Mouse (Mus musculus) thymus, postnatal 0 days (tissue): ENCODE results near the gene Adgrl3. TPM values are rescaled to one million over a fixed set of nuclear protein-coding genes. Genes with fewer than 3 reads are reported as not detected.

ENCODE experiments used
- DNase-seq: peaks from one replicate; pipeline ENCODE4 v3.0.0-alpha.2; 2015; ENCODE audit warnings: low spot score
- polyA plus RNA-seq: library from polyadenylated mRNA; unstranded; fragments of >200 nt; fragmentation: Nextera tagmentation; extraction: Ambion mirVana; gene quantifications from 2 replicates; pipeline ENCODE4 v1.2.1, GENCODE M21; 2015

Gene Adgrl3
- polyA plus RNA-seq, 1 experiment from 2014 or later: 2.0 TPM

DNA sequence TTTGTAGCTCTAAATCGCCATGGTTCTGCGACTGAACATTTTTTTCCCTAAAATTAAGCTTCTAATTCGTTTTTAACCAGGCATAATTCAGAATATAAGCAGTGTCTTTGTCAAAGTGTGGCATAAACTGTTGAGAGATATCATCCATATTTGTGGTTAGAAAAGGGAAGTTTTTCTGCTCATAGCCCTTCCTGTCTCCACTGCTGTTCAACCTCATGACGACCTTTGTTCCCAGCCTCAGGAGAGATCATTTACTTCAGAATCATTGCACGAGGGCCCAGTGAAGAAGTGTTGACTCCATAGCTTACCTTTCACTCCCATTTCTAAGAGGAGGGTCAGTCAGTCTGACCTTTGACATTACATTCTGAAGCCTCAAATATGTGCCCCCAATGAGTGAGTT, 56.4 kb downstream of the Adgrl3 start:
- no peak for DNase-seq

DNA sequence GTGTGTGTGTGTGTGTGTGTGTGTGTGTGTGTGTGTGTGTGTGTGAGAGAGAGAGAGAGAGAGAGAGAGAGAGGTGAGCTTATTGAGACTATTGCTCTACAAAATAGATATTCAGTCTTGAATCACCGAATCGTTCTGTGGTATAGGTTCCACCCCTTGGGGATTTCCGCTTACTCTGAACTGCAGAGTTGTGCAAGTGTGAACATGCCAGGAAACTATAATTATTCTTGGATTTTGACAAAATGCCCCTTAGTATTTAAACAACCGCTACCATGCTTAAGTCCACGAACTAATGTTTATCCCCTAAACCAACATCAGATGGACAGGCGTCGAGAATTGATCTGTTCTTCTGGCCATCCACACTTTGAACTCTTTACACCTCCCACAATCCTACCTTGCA, 57.1 kb downstream of the Adgrl3 start:
- DNase-seq: no peak

GRCm38 (mm10) chr5:81077990-81078389, 58.1 kb downstream of the Adgrl3 start:
- DNase-seq: no peak

DNA sequence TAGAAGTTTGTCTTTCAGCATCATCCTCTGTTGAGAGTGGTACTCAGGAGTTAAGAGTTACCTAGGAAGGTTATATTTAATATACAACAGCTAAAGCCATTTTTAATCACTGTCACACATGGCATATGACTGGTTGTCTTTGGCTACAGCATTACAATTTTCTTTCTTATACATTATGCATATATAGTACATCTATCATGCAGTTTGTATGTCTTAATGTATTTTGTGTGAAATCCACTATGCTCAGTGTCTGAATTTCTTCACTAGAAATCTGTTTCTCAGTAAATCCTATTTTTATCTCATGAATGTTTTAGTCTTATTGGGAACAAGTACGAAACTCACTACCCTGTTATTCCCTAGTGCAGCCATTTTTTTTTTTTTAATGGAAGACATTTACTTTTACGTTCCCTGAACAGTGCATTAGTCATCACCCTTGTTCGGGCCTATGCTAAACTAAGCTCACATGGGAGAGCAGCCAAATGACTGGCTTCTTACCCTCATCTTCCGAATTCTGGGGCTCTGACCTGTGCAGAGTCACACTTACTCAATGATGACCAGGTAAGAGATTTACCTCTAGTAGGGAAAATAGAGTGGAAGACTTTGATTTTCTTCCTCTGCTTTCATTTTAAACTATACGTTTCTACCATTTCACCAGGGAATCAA, 63.9 kb downstream of the Adgrl3 start:
- DNase-seq: no peak

DNA sequence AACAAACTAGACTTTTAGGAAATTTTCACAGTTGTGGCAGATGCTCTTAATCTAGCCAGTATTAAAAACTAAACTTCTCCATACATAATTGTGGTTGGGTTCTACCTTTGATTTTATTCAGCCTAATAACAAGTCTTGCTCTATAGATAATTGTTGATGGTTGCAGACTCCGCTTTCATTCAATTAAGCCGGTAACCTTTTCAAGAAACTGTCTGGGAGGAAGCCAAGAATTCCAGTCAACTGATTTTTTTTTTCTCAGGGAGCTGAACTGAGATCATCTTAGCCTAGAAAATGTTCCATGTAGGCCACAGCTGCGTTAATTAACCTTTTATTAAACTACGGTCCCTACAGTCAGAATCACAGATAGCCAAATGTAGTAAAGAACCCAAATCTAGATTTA, 65.2 kb downstream of the Adgrl3 start:
- no peak for DNase-seq

GRCm38 (mm10) chr5:81088667-81089066, 68.7 kb downstream of the Adgrl3 start:
- DNase-seq: no peak

DNA sequence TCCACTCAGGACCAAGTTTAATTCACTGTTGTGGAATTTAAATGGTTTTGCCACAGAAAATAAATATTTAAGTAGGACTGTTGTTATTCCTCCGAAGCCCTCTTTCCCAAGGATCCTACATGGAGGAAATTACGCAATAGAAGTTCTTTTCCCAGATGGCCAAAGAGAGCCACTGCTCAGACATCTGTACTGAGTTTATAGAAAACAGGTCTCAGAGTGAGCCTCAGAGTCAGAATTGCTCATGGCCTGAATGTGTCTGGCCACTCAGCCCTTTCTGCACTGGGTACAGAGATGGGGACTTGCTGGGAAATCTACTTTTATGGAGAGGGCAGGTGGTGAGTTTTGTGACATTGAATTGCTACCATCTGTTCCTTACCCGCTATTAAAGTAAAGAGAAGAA, 74.7 kb downstream of the Adgrl3 start:
- DNase-seq: no peak

DNA sequence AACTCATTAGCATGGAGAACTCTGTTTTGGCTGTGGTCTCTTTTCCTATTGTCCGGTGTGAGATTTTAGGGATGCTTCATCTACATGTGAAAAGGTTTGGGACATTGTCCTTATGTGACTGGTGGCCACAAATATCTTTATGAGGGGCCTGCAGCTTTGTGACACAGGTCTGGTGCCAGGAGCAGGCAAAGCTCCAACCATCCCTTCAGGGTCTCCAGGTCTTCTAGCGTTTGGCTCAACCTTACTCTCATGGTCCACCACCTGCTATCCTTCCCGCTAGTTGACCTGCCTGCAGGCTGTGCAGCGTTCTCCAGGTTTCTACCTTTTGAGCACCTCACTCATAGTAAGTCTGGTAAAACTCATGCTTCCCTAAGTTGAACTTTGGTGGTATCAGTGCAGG, 77.2 kb downstream of the Adgrl3 start:
- DNase-seq: no peak

DNA sequence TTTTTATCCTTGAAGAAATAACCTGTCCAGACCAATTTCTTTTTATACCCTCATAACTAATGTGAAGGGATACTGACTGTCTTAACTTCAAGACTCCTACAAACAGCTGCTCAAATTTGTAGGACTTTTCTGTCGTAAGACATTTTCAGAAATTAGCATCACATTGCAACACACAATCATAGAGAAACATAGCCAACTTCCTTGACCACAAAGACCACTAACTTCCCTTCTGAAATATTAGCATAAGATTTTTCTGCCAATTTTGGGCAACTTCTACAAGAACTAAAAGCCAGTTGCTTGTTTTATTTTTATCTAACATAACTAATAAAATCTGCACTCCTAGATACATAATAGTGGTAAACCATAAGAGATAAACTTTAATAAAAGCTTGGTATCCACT, 87.5 kb downstream of the Adgrl3 start:
- DNase-seq: no peak

- DNase-seq: no peak
Observed at GRCm38 (mm10) chr5:81124483-81124882, 104.5 kb downstream of the Adgrl3 start.

GRCm38 (mm10) chr5:81127639-81128038, 107.7 kb downstream of the Adgrl3 start:
- DNase-seq: no peak

DNA sequence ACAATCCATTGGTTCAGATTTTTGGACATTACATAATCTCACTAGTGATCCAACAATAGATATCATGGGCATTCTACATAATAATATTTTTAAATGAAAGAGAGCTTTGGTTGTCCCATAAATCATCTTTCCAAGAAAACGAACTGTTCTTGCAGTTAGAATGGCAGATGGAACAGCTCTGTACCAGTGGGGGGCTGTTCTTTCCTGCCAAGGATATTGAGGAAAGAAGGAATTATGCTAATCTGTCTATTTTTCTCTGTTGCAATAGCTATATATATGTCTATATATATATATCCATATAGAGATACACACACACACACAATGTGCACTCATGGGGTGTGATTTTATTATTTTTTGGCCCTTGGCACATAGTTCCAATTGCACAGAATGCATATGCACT, 116.5 kb downstream of the Adgrl3 start:
- no peak for DNase-seq

DNA sequence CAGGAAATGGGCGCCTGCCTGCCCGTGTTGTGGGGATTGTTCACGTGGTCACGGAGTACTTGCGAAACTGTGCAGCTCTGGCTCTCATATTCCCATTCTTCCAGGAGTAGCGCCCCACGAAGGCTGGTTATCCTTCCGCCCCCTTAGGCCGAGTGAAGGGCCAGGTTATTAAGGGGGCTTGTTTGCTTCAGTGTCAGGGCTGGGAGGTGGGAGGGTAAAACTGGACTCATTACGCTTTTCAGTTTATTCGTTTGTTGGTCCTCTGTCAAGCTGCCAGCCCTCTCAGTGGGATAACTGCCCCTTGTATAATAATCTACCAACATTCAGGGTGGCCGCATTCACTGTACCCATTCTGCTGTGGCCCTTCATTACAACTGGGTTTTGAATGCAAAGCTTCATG, 135.9 kb downstream of the Adgrl3 start:
- no peak for DNase-seq

GRCm38 (mm10) chr5:81156281-81156680, 136.3 kb downstream of the Adgrl3 start:
- DNase-seq: no peak

- DNase-seq: no peak
Observed at GRCm38 (mm10) chr5:81156796-81157195, 136.9 kb downstream of the Adgrl3 start.

- no peak for DNase-seq
Observed at GRCm38 (mm10) chr5:81159013-81159412, 139.1 kb downstream of the Adgrl3 start.

GRCm38 (mm10) chr5:81160431-81160830, 140.5 kb downstream of the Adgrl3 start:
- no peak for DNase-seq

GRCm38 (mm10) chr5:81188871-81189485, 169.0 kb downstream of the Adgrl3 start:
- DNase-seq: no peak

- no peak for DNase-seq
Observed at GRCm38 (mm10) chr5:81200354-81200753, 180.4 kb downstream of the Adgrl3 start.

DNA sequence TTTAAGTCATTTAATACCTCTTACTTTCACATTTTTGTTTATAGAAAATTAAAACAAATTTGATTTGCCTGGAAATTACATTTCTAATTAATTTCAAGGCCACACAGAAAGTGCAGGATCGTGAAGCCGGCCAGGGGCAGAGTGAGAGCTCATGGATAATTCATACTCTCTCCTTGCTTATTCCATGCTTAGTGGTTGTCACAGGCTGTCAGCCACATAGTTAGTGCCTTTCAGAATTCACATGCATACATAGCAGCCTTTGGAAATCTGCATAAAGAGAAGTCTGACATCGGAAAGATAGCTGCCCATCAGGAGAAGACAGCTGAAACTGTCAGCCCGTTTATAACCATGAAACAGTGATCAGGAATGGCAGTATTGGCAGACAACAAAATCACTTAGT, 181.9 kb downstream of the Adgrl3 start:
- no peak for DNase-seq

DNA sequence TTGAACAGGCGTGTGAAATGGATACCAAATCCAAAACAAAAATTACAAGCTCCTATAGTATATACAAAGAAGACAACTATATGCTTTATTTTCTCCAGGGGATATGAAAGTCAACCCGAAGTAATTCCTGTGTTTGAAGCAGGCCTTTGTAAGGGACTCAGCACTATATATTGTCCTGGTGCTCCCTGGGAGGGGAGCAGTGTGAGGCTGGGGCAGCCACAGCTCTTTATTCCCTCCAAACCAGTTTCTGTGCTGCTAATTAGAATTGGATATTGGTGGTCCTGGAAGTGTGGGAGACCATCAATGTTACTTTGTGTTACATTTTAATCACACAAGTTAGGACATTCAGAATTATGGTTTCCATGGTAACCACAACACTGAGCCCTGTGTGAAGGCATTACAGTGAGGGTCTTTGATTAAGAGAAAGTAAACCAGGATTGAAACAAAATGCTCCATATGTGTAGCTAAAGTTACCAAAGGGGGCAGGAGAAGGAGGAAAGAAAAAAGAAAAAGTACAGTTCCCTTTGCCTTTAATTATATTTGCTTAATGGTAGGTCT, 198.6 kb downstream of the Adgrl3 start:
- DNase-seq: no peak

GRCm38 (mm10) chr5:81224465-81224864, 204.5 kb downstream of the Adgrl3 start:
- DNase-seq: no peak

DNA sequence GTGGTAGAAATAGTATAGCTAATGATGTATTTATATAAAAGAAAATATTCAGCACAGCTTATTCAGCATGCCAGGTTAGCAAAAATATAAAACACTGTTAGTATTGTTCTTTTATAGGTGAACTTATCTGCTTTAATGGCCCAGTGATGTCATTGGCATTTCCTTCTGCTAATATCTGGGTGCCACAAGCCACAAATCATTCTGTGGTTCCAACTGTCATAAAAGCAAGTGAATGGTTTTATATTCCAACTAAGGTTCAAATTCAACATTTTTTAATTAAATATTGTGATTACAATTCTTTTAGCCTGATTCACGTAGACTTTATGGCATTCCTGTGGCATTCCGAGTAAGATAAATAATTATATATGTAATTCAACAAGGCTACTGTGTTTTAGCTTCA, 205.5 kb downstream of the Adgrl3 start:
- no peak for DNase-seq
